Mouse (Mus musculus) limb, embryonic 14.5 days (tissue): ENCODE results near the gene Col6a1. TPM values are rescaled to one million over a fixed set of nuclear protein-coding genes. Genes with fewer than 3 reads are reported as not detected.
A peak's percentile ranks its signal among the peaks of the same experiment; 100 is the strongest.

ENCODE experiments used
- ATAC-seq: fragments of 200-750 bp; cut with Nextera tagmentation; 2 replicates; pipeline ENCODE4 v1.8.0; 2017; ENCODE audit warnings: low read depth, moderate number of reproducible peaks, moderate TSS enrichment; ENCODE audit not compliant: low FRiP score
- DNase-seq: peaks from one replicate; pipeline ENCODE4 v3.0.0-alpha.2; 2015; ENCODE audit warnings: low spot score
- H3K27ac ChIP-seq: fragments of 300-500 bp; sonication (generic); replicated peaks from 2 replicates; pipeline ENCODE4 v1.5.1; 2014; ENCODE audit warnings: low read depth, mild to moderate bottlenecking, low read length, moderate library complexity, mixed read lengths
- H3K27me3 ChIP-seq: fragments of 300-500 bp; sonication (generic); 2 replicates; pipeline ENCODE4 v1.6.1; 2014; ENCODE audit warnings: low read length, mixed read lengths; ENCODE audit not compliant: control insufficient read depth, insufficient read depth
- H3K36me3 ChIP-seq: fragments of 300-500 bp; sonication (generic); 2 replicates; pipeline ENCODE4 v1.6.1; 2014; ENCODE audit warnings: mild to moderate bottlenecking, low read length, moderate library complexity, mixed read lengths; ENCODE audit not compliant: control insufficient read depth, insufficient read depth
- H3K4me1 ChIP-seq: fragments of 300-500 bp; sonication (generic); 2 replicates; pipeline ENCODE4 v1.6.1; 2014; ENCODE audit warnings: antibody characterized with exemption, low read length, mixed read lengths; ENCODE audit not compliant: control insufficient read depth, insufficient read depth
- H3K4me2 ChIP-seq: fragments of 300-500 bp; sonication (generic); replicated peaks from 2 replicates; pipeline ENCODE4 v1.6.1; 2014; ENCODE audit warnings: low read depth, mild to moderate bottlenecking, low read length, moderate library complexity; ENCODE audit not compliant: severe bottlenecking
- H3K4me3 ChIP-seq: fragments of 300-500 bp; sonication (generic); replicated peaks from 2 replicates; pipeline ENCODE4 v1.5.1; 2014; ENCODE audit warnings: low read length
- H3K9ac ChIP-seq: fragments of 300-500 bp; sonication (generic); 2 replicates; pipeline ENCODE4 v1.6.1; 2014; ENCODE audit warnings: mild to moderate bottlenecking, low read depth, low read length, moderate library complexity; ENCODE audit not compliant: severe bottlenecking
- H3K9me3 ChIP-seq: fragments of 300-500 bp; sonication (generic); 2 replicates; pipeline ENCODE4 v1.6.1; 2016; ENCODE audit warnings: low read length; ENCODE audit not compliant: control insufficient read depth
- POLR2A ChIP-seq: fragments of 200-500 bp; IDR thresholded peaks from 2 replicates; pipeline ENCODE4 v1.8.0; 2012; ENCODE audit warnings: inconsistent platforms, mild to moderate bottlenecking, moderate library complexity, borderline replicate concordance; ENCODE audit not compliant: insufficient read depth, insufficient read length; ENCODE audit errors: extremely low read depth
- WGBS: fragments of 180-500 bp; shearing (Covaris S2); extraction: QIAGEN DNeasy Blood & Tissue Kit; methylation state at CpG from one replicate; pipeline ENCODE4 v1.1.7; 2014; 5-methylcytosine and 5-hydroxymethylcytosine counted together
- polyA plus RNA-seq, 2 experiments: library from polyadenylated mRNA; depleted of rRNA in 1 of 2; stranded (reverse) in 1 of 2; unstranded in 1 of 2; fragments of >200 nt; fragmentation: Nextera tagmentation in 1 of 2; extraction: Ambion mirVana in 1 of 2; gene quantifications; 2 replicates each; pipeline versions ENCODE4 v1.2.1 to v1.2.3; 2012 to 2014

Gene Col6a1
- polyA plus RNA-seq, 2 experiments = 330 to 444 TPM

- H3K4me2 ChIP-seq = no peak overlapping the region
- TF ChIP-seq POLR2A = no peak
- H3K9ac ChIP-seq = no peak overlapping the region
- DNase-seq = no peak
- no peaks in the 10 kb centered on the region for H3K27me3 ChIP-seq
- no peak overlapping the region for H3K4me3 ChIP-seq
- no peaks in the 10 kb centered on the region for H3K36me3 ChIP-seq
- peaks cover 12% of the 10 kb centered on the region for H3K4me1 ChIP-seq
- peak; percentile 34; the same call in 1 of the 2 replicates for ATAC-seq
- H3K27ac ChIP-seq = no peak overlapping the region
- WGBS = 62% methylated on average over 3 of the region's 3 CpGs
- H3K9me3 ChIP-seq = no peaks in the 10 kb centered on the region
These were observed 44.1 kb downstream of the Col6a1 start for GRCm38 (mm10) chr10:76681882-76682281.

- H3K4me3 ChIP-seq = no peak overlapping the region
- DNase-seq = no peak
- no peaks in the 10 kb centered on the region for H3K9me3 ChIP-seq
- no peaks in the 10 kb centered on the region for H3K27me3 ChIP-seq
- 0 out of 2 replicates have a peak overlapping the region, but pooled peaks have one; percentile 1 for H3K27ac ChIP-seq
- no peak overlapping the region for H3K9ac ChIP-seq
- H3K36me3 ChIP-seq = no peaks in the 10 kb centered on the region
- no peak overlapping the region for H3K4me2 ChIP-seq
- H3K4me1 ChIP-seq = peaks cover 12% of the 10 kb centered on the region
- 0 out of 2 replicates have a peak, but pooled peaks have one; percentile 26 for ATAC-seq
- TF ChIP-seq POLR2A = no peak
- WGBS = 88% methylated on average over 6 of the region's 6 CpGs
These were observed 45.0 kb downstream of the Col6a1 start for GRCm38 (mm10) chr10:76680758-76681650.

- ATAC-seq = no peak
- no peak overlapping the region for H3K4me2 ChIP-seq
- no peaks in the 10 kb centered on the region for H3K9me3 ChIP-seq
- no peaks in the 10 kb centered on the region for H3K27me3 ChIP-seq
- no peak overlapping the region for H3K4me3 ChIP-seq
- TF ChIP-seq POLR2A = no peak
- H3K4me1 ChIP-seq = peaks cover 12% of the 10 kb centered on the region
- H3K9ac ChIP-seq = no peak overlapping the region
- H3K36me3 ChIP-seq = no peaks in the 10 kb centered on the region
- DNase-seq = peak; percentile 35
- WGBS = 62% methylated on average over 7 of the region's 7 CpGs
- H3K27ac ChIP-seq = no peak overlapping the region
These were observed 47.8 kb downstream of the Col6a1 start for GRCm38 (mm10) chr10:76678122-76678521.

GRCm38 (mm10) chr10:76675268-76675667 is 50.7 kb downstream of the Col6a1 start:
- H3K36me3 ChIP-seq = no peaks in the 10 kb centered on the region
- H3K27me3 ChIP-seq = no peaks in the 10 kb centered on the region
- H3K9me3 ChIP-seq = no peaks in the 10 kb centered on the region
- DNase-seq = no peak
- no peak for ATAC-seq
- no peak overlapping the region for H3K4me2 ChIP-seq
- H3K4me3 ChIP-seq = no peak overlapping the region
- peaks cover 9% of the 10 kb centered on the region for H3K4me1 ChIP-seq
- H3K27ac ChIP-seq = no peak overlapping the region
- 81% methylated on average over 2 of the region's 2 CpGs for WGBS
- TF ChIP-seq POLR2A = no peak
- H3K9ac ChIP-seq = no peak overlapping the region

- peaks cover 9% of the 10 kb centered on the region for H3K4me1 ChIP-seq
- DNase-seq = no peak
- no peak for TF ChIP-seq POLR2A
- no peak overlapping the region for H3K4me2 ChIP-seq
- H3K9me3 ChIP-seq = no peaks in the 10 kb centered on the region
- no peak overlapping the region for H3K4me3 ChIP-seq
- 85% methylated on average over 6 of the region's 6 CpGs for WGBS
- no peak overlapping the region for H3K27ac ChIP-seq
- H3K9ac ChIP-seq = no peak overlapping the region
- no peak for ATAC-seq
- H3K27me3 ChIP-seq = no peaks in the 10 kb centered on the region
- H3K36me3 ChIP-seq = no peaks in the 10 kb centered on the region
These were observed 51.4 kb downstream of the Col6a1 start for GRCm38 (mm10) chr10:76674581-76674980.
